Mouse (Mus musculus) heart, postnatal 0 days (tissue): ENCODE data around the gene Alkbh6. TPM values are rescaled to one million over a fixed set of nuclear protein-coding genes. Genes with fewer than 3 reads are reported as not detected.

Source experiments
- ATAC-seq: fragments of 200-750 bp; cut with Nextera tagmentation; 2 replicates; pipeline ENCODE4 v1.8.0; 2017; ENCODE audit warnings: low read depth, moderate number of reproducible peaks, moderate library complexity; ENCODE audit not compliant: insufficient read depth
- DNase-seq: peaks from one replicate; pipeline ENCODE4 v3.0.0-alpha.2; 2016; ENCODE audit warnings: low spot score
- H3K27ac ChIP-seq: fragments of 300-500 bp; sonication (generic); 2 replicates; pipeline ENCODE4 v1.5.1; 2014; ENCODE audit warnings: low read depth, mild to moderate bottlenecking
- H3K27me3 ChIP-seq: fragments of 300-500 bp; sonication (generic); 2 replicates; pipeline ENCODE4 v1.6.1; 2014; ENCODE audit warnings: low read length, mixed read lengths; ENCODE audit not compliant: control insufficient read depth, insufficient read depth
- H3K36me3 ChIP-seq: fragments of 300-500 bp; sonication (generic); replicated peaks from 2 replicates; pipeline ENCODE4 v1.6.1; 2014; ENCODE audit warnings: low read length, mixed read lengths; ENCODE audit not compliant: control insufficient read depth, insufficient read depth
- H3K4me1 ChIP-seq: fragments of 300-500 bp; sonication (generic); 2 replicates; pipeline ENCODE4 v1.6.1; 2014; ENCODE audit warnings: antibody characterized with exemption; ENCODE audit not compliant: control insufficient read depth, insufficient read depth
- H3K4me2 ChIP-seq: fragments of 300-500 bp; sonication (generic); 2 replicates; pipeline ENCODE4 v1.6.1; 2014; ENCODE audit warnings: low read depth, mild to moderate bottlenecking, low read length, moderate library complexity
- H3K4me3 ChIP-seq: fragments of 300-500 bp; sonication (generic); 2 replicates; pipeline ENCODE4 v1.5.1; 2014; ENCODE audit warnings: low read depth, low read length
- H3K9ac ChIP-seq: fragments of 300-500 bp; sonication (generic); replicated peaks from 2 replicates; pipeline ENCODE4 v1.6.1; 2014; ENCODE audit warnings: low read depth, low read length, mixed read lengths
- H3K9me3 ChIP-seq: fragments of 300-500 bp; sonication (generic); replicated peaks from 2 replicates; pipeline ENCODE4 v1.6.1; 2016; ENCODE audit warnings: low read length; ENCODE audit not compliant: control insufficient read depth
- CTCF ChIP-seq: IDR thresholded peaks from 2 replicates; pipeline ENCODE4 v1.5.1; 2016; ENCODE audit warnings: antibody characterized with exemption, control low read depth, low read depth
- EP300 ChIP-seq: IDR thresholded peaks from 2 replicates; pipeline ENCODE4 v1.6.1; 2016; ENCODE audit warnings: antibody characterized with exemption, low read depth
- WGBS: fragments of 180-500 bp; shearing (Covaris S2); extraction: QIAGEN DNeasy Blood & Tissue Kit; methylation state at CpG from one replicate; pipeline ENCODE4 v1.1.7; 2014; 5-methylcytosine and 5-hydroxymethylcytosine counted together
- polyA plus RNA-seq: library from polyadenylated mRNA; unstranded; fragments of >200 nt; fragmentation: Nextera tagmentation; extraction: Ambion mirVana; gene quantifications from 2 replicates; pipeline ENCODE4 v1.2.1, GENCODE M21; 2015
- total RNA-seq: library from RNA; depleted of rRNA; stranded (reverse); fragments of >200 nt; gene quantifications from 2 replicates; pipeline ENCODE4 v1.2.3, GENCODE M21; 2014; ENCODE audit warnings: low replicate concordance

The Alkbh6 gene
- total and polyA plus RNA-seq, 2 experiments from 2014 or later: 40.0 to 63.5 TPM

GRCm38 (mm10) chr7:30318142-30318541, 9.6 kb downstream of the Alkbh6 start:
- Histone ChIP-seq H3K36me3 (no peaks in the 10 kb centered on the region), H3K27ac (no peak overlapping the region), H3K9me3 (no peaks in the 10 kb centered on the region), H3K9ac (no peak overlapping the region), H3K4me1 (peaks cover 11% of the 10 kb centered on the region), H3K4me3 (no peak overlapping the region), H3K4me2 (no peak overlapping the region), H3K27me3 (no peaks in the 10 kb centered on the region)
- ATAC-seq (no peak), DNase-seq (no peak)
- 90% methylated on average over 3 of the region's 3 CpGs for WGBS
- no peak for TF ChIP-seq CTCF
- no peak for TF ChIP-seq EP300

- peak overlapping the region; percentile 80 for H3K4me3 ChIP-seq
- no peak overlapping the region for H3K27ac ChIP-seq
- TF ChIP-seq CTCF (no peak), EP300 (no peak)
- no peaks in the 10 kb centered on the region for H3K9me3 ChIP-seq
- 77% methylated on average over 2 of the region's 2 CpGs for WGBS
- H3K4me1 ChIP-seq: peaks cover 11% of the 10 kb centered on the region
- H3K27me3 ChIP-seq: no peaks in the 10 kb centered on the region
- ATAC-seq (no peak), DNase-seq (no peak)
- peak overlapping the region; percentile 84 for H3K4me2 ChIP-seq
- peak overlapping the region; percentile 78; the same call in 1 of the 2 replicates for H3K9ac ChIP-seq
- no peaks in the 10 kb centered on the region for H3K36me3 ChIP-seq
These were observed 12.4 kb downstream of the Alkbh6 start for GRCm38 (mm10) chr7:30320946-30321345.

GRCm38 (mm10) chr7:30321539-30322284, 13.2 kb downstream of the Alkbh6 start, which contains the start of gene E130208F15Rik:
Gene E130208F15Rik (plus strand): TSS chr7:30321740.
- H3K36me3 ChIP-seq: no peaks in the 10 kb centered on the region
- H3K4me2 ChIP-seq: peak within 1 kb of the TSS; percentile 84
- H3K27ac ChIP-seq: peak within 1 kb of the TSS; percentile 91
- H3K27me3 ChIP-seq: no peaks in the 10 kb centered on the region
- no peaks in the 10 kb centered on the region for H3K9me3 ChIP-seq
- peak within 1 kb of the TSS; percentile 78 for H3K9ac ChIP-seq
- peaks cover 11% of the 10 kb centered on the region for H3K4me1 ChIP-seq
- H3K4me3 ChIP-seq: peak within 1 kb of the TSS; percentile 80
- ATAC-seq: peak; percentile 40
- no peak for TF ChIP-seq CTCF
- no peak for TF ChIP-seq EP300
- DNase-seq: peak; percentile 71
- under 1% methylated on average over 63 of the region's 63 CpGs for WGBS

- peak; percentile 99 for ATAC-seq
These were observed 13.8 kb downstream of the Alkbh6 start for GRCm38 (mm10) chr7:30322285-30322667.

GRCm38 (mm10) chr7:30322865-30323264, 14.3 kb downstream of the Alkbh6 start:
- 26% methylated on average over 6 of the region's 6 CpGs for WGBS
- peak overlapping the region; percentile 84 for H3K4me2 ChIP-seq
- H3K36me3 ChIP-seq: no peaks in the 10 kb centered on the region
- peaks cover 11% of the 10 kb centered on the region for H3K4me1 ChIP-seq
- H3K27me3 ChIP-seq: no peaks in the 10 kb centered on the region
- peak overlapping the region; percentile 80 for H3K4me3 ChIP-seq
- ATAC-seq (no peak), DNase-seq (no peak)
- peak overlapping the region; percentile 91 for H3K27ac ChIP-seq
- no peaks in the 10 kb centered on the region for H3K9me3 ChIP-seq
- TF ChIP-seq CTCF (no peak), EP300 (no peak)
- H3K9ac ChIP-seq: peak overlapping the region; percentile 37; the same call in 1 of the 2 replicates

More at GRCm38 (mm10) chr7:30322285-30322667, 13.8 kb downstream of the Alkbh6 start:
- DNase-seq: peak; percentile 98
- H3K36me3 ChIP-seq: no peaks in the 10 kb centered on the region
- H3K27me3 ChIP-seq: no peaks in the 10 kb centered on the region
- H3K9me3 ChIP-seq: no peaks in the 10 kb centered on the region
- peak overlapping the region; percentile 84 for H3K4me2 ChIP-seq
- peak overlapping the region; percentile 91 for H3K27ac ChIP-seq
- H3K4me3 ChIP-seq: peak overlapping the region; percentile 80
- no peak for TF ChIP-seq CTCF
- TF ChIP-seq EP300: no peak
- H3K4me1 ChIP-seq: peaks cover 11% of the 10 kb centered on the region
- peak overlapping the region; percentile 78 for H3K9ac ChIP-seq
- WGBS: under 1% methylated on average over 20 of the region's 20 CpGs
